Mouse (Mus musculus) heart, postnatal 0 days (tissue): ENCODE data around the gene Hdac2.

ENCODE experiments used
- CTCF ChIP-seq: IDR thresholded peaks from 2 replicates; pipeline ENCODE4 v1.5.1; 2016; ENCODE audit warnings: antibody characterized with exemption, control low read depth, low read depth
- EP300 ChIP-seq: IDR thresholded peaks from 2 replicates; pipeline ENCODE4 v1.6.1; 2016; ENCODE audit warnings: antibody characterized with exemption, low read depth

DNA sequence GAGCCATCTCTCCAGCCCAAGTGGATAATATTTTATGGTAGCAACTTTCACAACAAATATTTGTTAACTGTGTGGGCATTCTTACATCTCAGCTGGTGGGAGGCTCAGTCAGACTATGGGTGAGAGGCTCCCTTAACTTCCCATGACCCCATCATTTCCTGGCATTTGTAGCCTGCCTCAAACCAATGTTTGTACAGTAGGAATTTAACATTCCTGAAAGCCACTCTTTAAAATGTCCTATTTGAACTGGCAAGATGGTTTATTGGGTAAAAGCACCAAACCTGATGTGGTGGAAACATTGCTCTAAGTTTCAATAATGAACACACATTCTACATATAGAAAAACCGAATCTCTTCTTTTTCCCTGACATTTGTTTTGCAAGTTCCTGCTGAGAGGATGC, 50.0 kb downstream of the Hdac2 start:
- TF ChIP-seq CTCF (no peak), EP300 (no peak)
